Mouse (Mus musculus) layer of hippocampus, postnatal 10 days (tissue): Measurements from ENCODE around the gene Zfp574. TPM values are rescaled to one million over a fixed set of nuclear protein-coding genes. Genes with fewer than 3 reads are reported as not detected.
A peak's percentile ranks its signal among the peaks of the same experiment; 100 is the strongest.

ENCODE experiments used
- DNase-seq, 2 experiments: peaks; one replicate each; pipeline ENCODE4 v3.0.0; 2021; ENCODE audit warnings: low spot score in 2 of 2
- microRNA-seq, 2 experiments: library from miRNA; unstranded; fragments of <30 nt; microRNA quantifications; one replicate each; pipeline ENCODE4 v1.2.0; 2021
- total RNA-seq, 2 experiments: library from RNA; stranded (reverse); gene quantifications; 2 replicates each; pipeline ENCODE4 v1.2.3; 2021

Zfp574 gene
- total RNA-seq, 2 experiments from 2014 or later = 21.4 to 23.2 TPM

DNA sequence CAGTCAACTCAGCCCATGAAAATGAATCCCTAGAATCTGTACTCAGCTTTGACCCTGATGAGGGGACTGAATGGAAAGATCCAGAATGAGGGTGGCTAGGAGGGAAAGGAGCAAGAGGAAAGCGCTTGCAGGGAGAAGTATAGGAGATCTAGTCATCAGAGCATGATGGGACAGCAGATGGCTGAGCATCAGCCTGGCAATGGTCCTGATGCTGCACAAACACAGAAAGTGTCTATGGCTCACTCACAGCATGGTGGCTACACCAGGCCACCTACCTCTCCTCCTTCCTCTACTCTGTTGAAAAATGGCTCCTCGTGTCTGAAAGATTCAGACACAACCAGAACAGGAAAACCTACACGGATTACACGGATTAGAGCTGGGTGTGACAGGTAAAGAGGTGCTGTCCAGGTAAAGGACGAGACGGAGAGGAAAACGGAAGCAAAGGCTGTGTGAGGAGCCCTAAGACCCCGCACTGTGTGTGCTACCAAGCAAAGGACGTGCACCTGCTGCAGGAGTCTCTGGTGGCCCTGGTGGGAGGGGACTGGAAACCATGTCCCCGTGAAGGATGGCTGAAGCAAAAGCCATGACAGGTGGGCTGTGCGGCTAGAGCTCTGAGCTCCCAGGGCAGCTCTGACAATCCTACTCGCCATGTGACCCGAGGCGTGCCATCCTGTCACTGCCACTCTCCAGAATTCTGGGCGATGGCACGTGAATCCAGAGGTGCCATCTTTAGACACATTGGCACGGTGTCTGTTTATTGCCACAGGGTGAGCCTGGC is 40.0 kb downstream of the Zfp574 start:
- no peak for DNase-seq

DNA sequence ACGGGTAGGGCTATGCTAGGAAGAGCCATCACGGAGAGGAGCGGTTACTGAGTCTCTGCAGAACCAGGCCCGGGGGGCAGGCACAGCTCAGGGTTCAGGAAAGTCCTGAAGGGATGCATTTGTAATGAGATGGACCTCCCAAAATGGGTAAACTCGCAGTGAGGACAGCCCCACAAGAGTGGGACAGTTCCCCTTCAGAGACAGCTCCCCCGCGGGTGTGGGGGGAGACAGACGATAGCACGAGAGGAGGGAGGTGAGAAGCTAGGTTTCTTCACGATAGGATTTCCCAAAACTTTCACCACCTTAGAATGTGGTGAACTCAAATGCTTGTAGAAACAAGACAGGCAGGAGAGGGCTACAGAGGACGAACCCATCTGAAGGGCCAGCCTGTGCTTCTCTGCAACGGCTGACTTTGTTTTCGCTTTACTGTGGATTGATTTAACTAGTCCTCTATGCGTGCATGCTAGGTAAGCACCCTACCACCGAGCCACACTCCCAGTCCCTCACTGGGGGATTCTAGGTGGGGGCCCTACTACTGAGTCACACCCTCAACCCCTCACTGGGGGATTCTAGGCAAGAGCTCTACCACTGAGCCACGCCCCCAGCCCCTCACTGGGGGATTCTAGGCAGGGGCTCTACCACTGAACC is 40.7 kb downstream of the Zfp574 start:
- DNase-seq = no peak

DNA sequence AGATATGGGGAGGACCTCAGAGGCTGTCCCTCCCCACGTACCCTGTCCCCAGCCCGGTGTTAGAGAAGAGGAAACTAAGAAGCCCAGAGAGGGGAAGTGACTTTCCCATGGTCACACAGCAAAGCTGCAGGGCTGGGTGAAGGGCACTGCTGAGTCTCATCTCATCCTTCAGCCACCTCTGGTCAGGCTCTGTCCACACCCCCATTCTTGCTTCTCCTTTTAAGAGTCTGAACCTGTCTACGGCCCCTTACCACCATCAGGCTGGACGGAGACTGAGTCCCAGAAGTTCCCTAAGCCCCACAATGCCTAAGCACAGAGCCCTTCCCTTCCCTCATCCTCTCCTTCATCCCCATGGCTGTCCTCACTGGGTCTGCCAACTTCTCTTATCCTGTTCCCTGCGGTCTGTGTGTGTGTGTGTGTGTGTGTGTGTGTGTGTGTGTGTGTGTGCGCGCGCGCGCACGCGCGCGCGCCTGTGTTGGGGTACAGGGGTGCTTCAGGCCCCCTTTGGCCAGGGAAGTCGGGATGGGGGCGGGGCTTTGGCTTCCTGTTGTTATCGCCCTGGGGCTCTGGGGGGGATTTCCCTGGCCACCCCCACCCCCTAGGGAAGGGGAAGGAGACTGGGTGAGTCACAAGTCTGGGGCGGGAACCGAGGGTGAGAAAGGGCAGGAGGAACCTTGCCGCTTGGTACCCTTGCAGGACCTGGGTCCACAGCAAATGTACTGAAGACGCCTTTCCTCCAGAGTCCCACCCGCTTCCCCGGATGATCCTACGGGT is 47.9 kb downstream of the Zfp574 start:
- peak in 1 of 2 experiments; percentile 44 for DNase-seq

DNA sequence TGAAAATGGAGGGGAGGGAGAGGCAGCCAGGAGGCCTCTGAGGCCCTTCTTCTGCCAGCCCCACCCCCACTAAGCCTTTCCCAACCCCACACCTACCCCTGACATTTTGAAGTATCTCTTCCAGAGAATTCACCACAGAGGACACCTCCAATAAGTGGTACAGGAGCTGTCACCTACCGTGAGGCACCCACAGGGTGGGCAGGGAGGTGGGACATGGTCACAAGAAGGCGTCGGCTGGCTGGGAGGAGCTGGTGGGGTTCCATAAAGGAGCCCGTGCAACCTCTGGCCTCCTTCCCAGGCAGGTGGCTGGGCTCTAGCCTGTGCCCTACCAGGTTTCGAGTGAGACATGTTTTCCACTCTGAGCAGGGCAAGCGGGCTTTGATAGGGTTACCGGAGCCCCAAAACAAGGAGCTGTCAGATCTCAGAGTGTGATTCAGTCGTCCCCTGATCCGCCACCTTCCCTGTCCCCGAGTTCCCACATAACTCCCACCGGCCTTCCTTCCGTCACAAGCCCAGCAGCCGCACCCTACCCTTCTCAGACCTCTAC is 48.9 kb downstream of the Zfp574 start:
- no peak for DNase-seq

DNA sequence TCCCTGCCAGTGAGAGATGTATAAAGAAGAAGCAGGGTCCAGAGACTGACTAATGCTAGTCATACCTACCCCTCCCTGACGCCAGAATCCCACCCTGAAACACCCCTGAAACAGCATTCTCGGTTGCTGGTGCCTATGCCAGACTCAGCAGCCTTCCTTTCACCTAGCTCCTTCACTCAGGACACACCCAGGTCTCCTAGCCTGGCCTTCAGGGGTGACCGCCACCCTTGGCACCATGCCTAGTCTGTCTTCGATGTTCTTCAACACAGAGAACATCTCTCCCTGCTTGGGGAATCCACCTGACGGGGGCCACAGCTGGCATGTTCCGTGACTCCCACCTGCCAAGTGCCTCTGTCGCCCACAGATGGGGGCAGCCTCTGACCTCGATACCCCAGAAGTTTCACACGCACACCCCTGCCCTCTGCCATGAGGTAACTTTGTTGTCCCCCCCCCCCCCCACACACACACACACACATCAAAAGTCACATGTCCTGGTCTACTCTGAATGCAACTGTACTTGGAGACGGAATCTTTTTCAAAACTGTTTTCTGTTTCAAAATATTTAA is 53.4 kb downstream of the Zfp574 start:
- no peak for DNase-seq

DNA sequence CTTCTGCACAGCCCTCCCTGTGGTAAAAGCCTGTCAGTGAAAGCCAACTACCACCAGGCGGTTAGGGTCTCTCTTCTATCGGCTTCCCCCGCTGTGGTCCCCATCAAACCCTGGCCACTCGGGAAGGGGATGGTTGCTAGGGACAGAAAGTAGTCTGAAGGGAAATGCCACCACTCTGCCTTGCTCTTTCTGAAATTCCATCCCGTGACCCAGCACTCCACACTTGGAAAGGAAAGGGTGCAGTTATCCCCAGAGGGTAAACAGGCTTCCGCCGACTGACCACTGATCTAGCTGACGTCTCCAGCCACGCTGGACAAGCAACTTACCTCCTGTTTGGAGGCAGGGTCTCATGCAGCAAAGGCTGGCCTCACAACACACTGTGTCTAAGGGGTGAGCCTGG is 55.6 kb downstream of the Zfp574 start:
- DNase-seq = no peak

DNA sequence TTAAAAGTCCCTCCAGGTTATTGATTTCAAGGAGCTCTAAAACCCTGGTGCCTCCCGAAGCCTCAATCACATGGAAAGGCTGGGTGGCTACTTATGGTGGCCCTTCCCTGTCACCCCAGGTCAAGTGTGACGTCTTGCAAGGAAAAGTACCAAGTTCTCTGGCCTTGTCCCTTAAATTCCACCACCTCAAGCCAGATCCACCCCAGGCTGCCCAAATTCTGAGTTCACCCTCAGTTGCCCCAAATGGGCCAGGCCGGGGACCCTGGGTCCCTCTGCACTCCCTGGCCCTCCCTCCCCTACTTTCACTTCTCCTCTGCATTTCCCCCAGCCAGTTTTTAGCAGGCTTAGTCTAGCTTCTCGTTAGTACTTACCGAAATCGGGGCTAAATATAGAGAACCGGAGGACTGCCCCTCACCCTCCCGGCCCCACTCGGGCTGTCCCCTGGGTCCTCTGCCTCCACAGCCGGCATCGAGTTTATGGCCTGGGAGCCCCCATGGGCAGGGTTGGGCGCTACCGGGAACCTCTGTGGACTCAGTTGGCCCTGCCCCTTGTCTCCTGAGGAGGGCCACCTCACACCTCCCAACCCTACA is 57.1 kb downstream of the Zfp574 start:
- DNase-seq = no peak

DNA sequence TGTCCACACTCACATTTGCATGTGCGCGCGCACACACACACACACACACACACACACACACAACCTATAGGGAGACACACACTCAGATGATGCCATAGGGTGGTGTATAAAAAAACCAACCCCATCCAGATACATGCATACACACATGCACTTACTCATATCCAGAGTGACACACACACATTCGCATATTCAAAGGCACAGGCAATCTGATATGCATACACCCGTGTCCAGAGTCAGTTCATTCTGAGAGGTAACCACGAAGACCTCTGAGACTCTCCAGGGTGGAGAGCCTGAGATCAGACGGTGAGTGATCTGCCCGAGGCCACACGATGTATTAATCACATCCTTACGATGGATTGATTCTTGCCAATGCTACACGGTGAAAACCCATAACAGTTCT is 58.2 kb downstream of the Zfp574 start:
- no peak for DNase-seq

DNA sequence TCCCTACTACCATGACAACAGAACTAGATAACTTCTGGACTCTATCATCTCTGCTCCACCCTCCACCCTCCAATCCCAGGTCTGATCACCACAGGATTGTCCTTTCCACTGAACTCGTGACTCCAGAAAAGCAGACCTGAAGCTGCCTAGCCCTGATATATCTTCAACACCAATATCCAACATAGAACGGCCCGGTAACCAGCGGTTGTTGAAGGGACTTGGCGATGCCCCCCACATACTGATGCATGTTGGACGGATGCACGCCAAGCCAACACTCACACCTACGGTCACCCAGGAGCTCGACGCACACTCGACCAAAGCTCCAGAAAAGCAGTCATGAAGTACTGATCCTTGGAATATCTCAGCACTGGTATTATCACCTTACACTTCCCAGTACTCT is 58.9 kb downstream of the Zfp574 start:
- DNase-seq = no peak

DNA sequence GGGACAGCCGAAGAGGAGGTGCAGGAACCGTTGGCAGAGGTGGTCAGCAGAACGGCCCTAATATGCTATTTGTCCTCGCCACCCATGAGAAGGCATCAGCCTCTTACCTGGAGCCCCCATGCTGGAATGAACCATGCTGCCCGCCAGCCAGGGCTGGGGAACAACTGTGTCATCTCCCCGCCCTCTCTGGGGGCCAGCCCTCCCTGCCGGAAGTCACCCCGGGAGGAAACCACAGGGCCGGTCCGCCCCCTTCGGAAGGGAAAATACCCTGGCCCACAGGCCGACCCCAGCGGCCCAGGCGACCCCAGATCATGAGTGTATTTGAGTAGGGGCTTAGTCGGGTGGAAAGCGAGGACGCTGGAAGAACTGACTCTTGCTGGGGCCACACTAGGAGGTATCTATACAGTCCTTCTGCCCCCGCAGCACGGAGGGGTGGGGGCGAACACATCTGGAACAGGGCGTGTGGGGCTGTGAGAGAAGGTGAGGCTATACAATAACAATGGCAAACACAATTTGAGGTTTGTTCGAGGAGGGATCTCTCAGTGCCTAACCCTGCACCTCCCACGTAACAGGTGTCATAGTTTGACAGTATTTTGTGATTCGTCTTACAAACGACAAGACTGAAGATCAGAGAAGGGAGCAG is 60.1 kb downstream of the Zfp574 start:
- peak in 1 of 2 experiments; percentile 31 for DNase-seq

Small RNAs within 50 kb of the gene (microRNA-seq; reads per million reads assigned to microRNA genes)
- gene Mir6537 = 0 to 0.22 reads per million in 2 experiments

Other genes with a start within 250 kb of the Zfp574 start
- gene Gm9844, start 210.4 kb upstream of the Zfp574 start, total RNA-seq = 1 to 10 TPM; 1.8 to 7.7 TPM
- gene Lypd4, start 202.6 kb upstream of the Zfp574 start, total RNA-seq = not detected
- gene Dmrtc2, start 202.5 kb upstream of the Zfp574 start, total RNA-seq = under 1 TPM in 1 of 2 experiments, not detected in 1; 0.27 TPM
- gene Rps19, start 188.2 kb upstream of the Zfp574 start, total RNA-seq = 100 to 1,000 TPM; 563 to 573 TPM
- not detected for gene Cd79a, start 175.2 kb upstream of the Zfp574 start, total RNA-seq
- 10 to 100 TPM; 83.0 to 97.9 TPM for gene Arhgef1, start 169.7 kb upstream of the Zfp574 start, total RNA-seq
- not detected for gene Gm4881, start 128.1 kb upstream of the Zfp574 start, total RNA-seq
- 100 to 1,000 TPM; 247 to 271 TPM for gene Rabac1, start 99.8 kb upstream of the Zfp574 start, total RNA-seq
- 1,000 to 10,000 TPM; 1,908 to 2,310 TPM for gene Atp1a3, start 66.6 kb upstream of the Zfp574 start, total RNA-seq
- 100 to 1,000 TPM; 236 to 252 TPM for gene Grik5, start 221 bp upstream of the Zfp574 start, total RNA-seq
- gene Pou2f2, start 107.2 kb downstream of the Zfp574 start, total RNA-seq = 10 to 100 TPM; 10.1 to 11.3 TPM
- gene Dedd2, start 148.0 kb downstream of the Zfp574 start, total RNA-seq = 10 to 100 TPM; 22.2 to 26.3 TPM
- gene Zfp526, start 148.9 kb downstream of the Zfp574 start, total RNA-seq = 1 to 10 TPM; 7.2 to 8.4 TPM
- gene Gsk3a, start 165.3 kb downstream of the Zfp574 start, total RNA-seq = 100 to 1,000 TPM; 162 to 187 TPM
- gene Erf, start 178.2 kb downstream of the Zfp574 start, total RNA-seq = 10 to 100 TPM; 38.1 to 39.5 TPM
- gene Cic, start 195.1 kb downstream of the Zfp574 start, total RNA-seq = 100 to 1,000 TPM; 234 to 267 TPM
- 10 to 100 TPM; 63.0 to 67.6 TPM for gene Pafah1b3, start 225.4 kb downstream of the Zfp574 start, total RNA-seq
- gene Prr19, start 228.8 kb downstream of the Zfp574 start, total RNA-seq = under 1 TPM; 0.27 to 0.30 TPM
- 10 to 100 TPM; 66.4 to 70.3 TPM for gene Tmem145, start 233.5 kb downstream of the Zfp574 start, total RNA-seq
- gene Megf8, start 244.6 kb downstream of the Zfp574 start, total RNA-seq = 10 to 100 TPM; 79.7 to 87.1 TPM